Mouse (Mus musculus) MEL (cell line): ENCODE measurements around the gene Pknox1. TPM values are rescaled to one million over a fixed set of nuclear protein-coding genes. Genes with fewer than 3 reads are reported as not detected.
"Not testable (repeated sequence)": the region's sequence is repeated elsewhere in the genome, so short reads cannot be mapped to it uniquely, and the experiment has no call there.

Source experiments
- DNase-seq: peaks from one replicate; pipeline ENCODE4 v3.0.0; 2011; ENCODE audit warnings: low read depth, low spot score
- H3K27ac ChIP-seq: 2 replicates; pipeline ENCODE4 v1.5.1; 2012; ENCODE audit warnings: low read depth, mild to moderate bottlenecking, control low read depth, low read length, moderate library complexity; ENCODE audit not compliant: control insufficient read depth
- H3K27me3 ChIP-seq, 2 experiments: fragments of 150-350 bp in 1 of 2; sonication (generic) in 1 of 2; 2 replicates each; pipeline ENCODE4 v1.6.1; 2012; ENCODE audit warnings: low read length in 2 of 2, mild to moderate bottlenecking in 2 of 2, improper control_type of control experiment in 1 of 2, moderate library complexity in 1 of 2; ENCODE audit not compliant: insufficient read depth in 2 of 2, control insufficient read depth in 1 of 2
- H3K36me3 ChIP-seq, 2 experiments: 2 replicates each; pipeline ENCODE4 v1.6.1; 2012 to 2014; ENCODE audit warnings: low read length in 2 of 2, improper control_type of control experiment in 1 of 2, inconsistent platforms in 1 of 2, mild to moderate bottlenecking in 1 of 2; ENCODE audit not compliant: insufficient read depth in 2 of 2, control insufficient read depth in 1 of 2
- H3K4me1 ChIP-seq, 2 experiments: fragments of 150-350 bp in 1 of 2; sonication (generic) in 1 of 2; 2 replicates each; pipeline ENCODE4 v1.6.1; 2012; ENCODE audit warnings: low read length in 2 of 2, improper control_type of control experiment in 1 of 2, mild to moderate bottlenecking in 1 of 2; ENCODE audit not compliant: insufficient read depth in 2 of 2, control insufficient read depth in 1 of 2
- H3K4me3 ChIP-seq, 2 experiments: fragments of 150-350 bp in 1 of 2; sonication (generic) in 1 of 2; 2 replicates each; pipeline ENCODE4 v1.5.1; 2012; ENCODE audit warnings: low read depth in 2 of 2, low read length in 2 of 2, mild to moderate bottlenecking in 2 of 2, moderate library complexity in 2 of 2, control low read depth in 1 of 2, improper control_type of control experiment in 1 of 2; ENCODE audit not compliant: control insufficient read depth in 1 of 2, insufficient read depth in 1 of 2
- H3K79me2 ChIP-seq: 2 replicates; pipeline ENCODE4 v1.6.1; 2012; ENCODE audit warnings: mild to moderate bottlenecking, low read length, moderate library complexity; ENCODE audit not compliant: control insufficient read depth, poor library complexity, insufficient read depth
- H3K9ac ChIP-seq: 2 replicates; pipeline ENCODE4 v1.6.1; 2012; ENCODE audit warnings: low read depth, mild to moderate bottlenecking, control low read depth, low read length, moderate library complexity; ENCODE audit not compliant: control insufficient read depth, poor library complexity, severe bottlenecking
- H3K9me3 ChIP-seq: fragments of 150-350 bp; sonication (generic); replicated peaks from 2 replicates; pipeline ENCODE4 v1.6.1; 2012; ENCODE audit warnings: mild to moderate bottlenecking, low read length, improper control_type of control experiment, moderate library complexity; ENCODE audit not compliant: insufficient read depth
- CHD2 ChIP-seq: IDR thresholded peaks from 2 replicates; pipeline ENCODE4 v1.6.1; 2011; ENCODE audit warnings: low read length, improper control_type of control experiment
- ELF1 ChIP-seq: IDR thresholded peaks from 2 replicates; pipeline ENCODE4 v1.6.1; 2014; ENCODE audit warnings: low read depth, mild to moderate bottlenecking, inconsistent platforms, low read length, improper control_type of control experiment, moderate library complexity
- EP300 ChIP-seq, 2 experiments: IDR thresholded peaks; 2 replicates each; pipeline ENCODE4 v1.6.1; 2011; ENCODE audit warnings: improper control_type of control experiment in 2 of 2, low read length in 2 of 2, low read depth in 1 of 2, mild to moderate bottlenecking in 1 of 2
- GABPA ChIP-seq: IDR thresholded peaks from 2 replicates; pipeline ENCODE4 v1.6.1; 2012; ENCODE audit warnings: low read depth, mild to moderate bottlenecking, inconsistent platforms, low read length, improper control_type of control experiment, moderate library complexity
- MEF2A ChIP-seq: IDR thresholded peaks from 2 replicates; pipeline ENCODE4 v1.6.1; 2014; ENCODE audit warnings: low read depth, mild to moderate bottlenecking, inconsistent platforms, low read length, improper control_type of control experiment; ENCODE audit not compliant: poor library complexity, insufficient replicate concordance, severe bottlenecking; ENCODE audit errors: extremely low read depth
- MXI1 ChIP-seq: IDR thresholded peaks from 2 replicates; pipeline ENCODE4 v1.6.1; 2011; ENCODE audit warnings: mild to moderate bottlenecking, low read depth, low read length, improper control_type of control experiment
- MYB ChIP-seq: IDR thresholded peaks from 2 replicates; pipeline ENCODE4 v1.6.1; 2011; ENCODE audit warnings: mild to moderate bottlenecking, low read depth, low read length, improper control_type of control experiment
- MYC ChIP-seq: IDR thresholded peaks from 2 replicates; pipeline ENCODE4 v1.6.1; 2011; ENCODE audit warnings: low read depth, mild to moderate bottlenecking, low read length, improper control_type of control experiment, moderate library complexity
- NELFE ChIP-seq: IDR thresholded peaks from 2 replicates; pipeline ENCODE4 v1.6.1; 2011; ENCODE audit warnings: low read depth, low read length, improper control_type of control experiment
- NRF1 ChIP-seq: IDR thresholded peaks from 2 replicates; pipeline ENCODE4 v1.6.1; 2014; ENCODE audit warnings: low read depth, mild to moderate bottlenecking, inconsistent platforms, low read length, improper control_type of control experiment, moderate library complexity; ENCODE audit not compliant: poor library complexity, insufficient read depth, severe bottlenecking
- SIN3A ChIP-seq: IDR thresholded peaks from 2 replicates; pipeline ENCODE4 v1.6.1; 2012; ENCODE audit warnings: low read length, improper control_type of control experiment, inconsistent platforms
- SMC3 ChIP-seq: IDR thresholded peaks from 2 replicates; pipeline ENCODE4 v1.6.1; 2011; ENCODE audit warnings: low read depth, low read length, improper control_type of control experiment
- TAL1 ChIP-seq: IDR thresholded peaks from 2 replicates; pipeline ENCODE4 v1.6.1; 2012; ENCODE audit warnings: mild to moderate bottlenecking, inconsistent platforms, low read length, moderate library complexity, mixed read lengths
- TBP ChIP-seq: IDR thresholded peaks from 2 replicates; pipeline ENCODE4 v1.8.0; 2011; ENCODE audit warnings: low read depth, low read length, improper control_type of control experiment
- USF2 ChIP-seq, 2 experiments: IDR thresholded peaks; 2 replicates each; pipeline ENCODE4 v1.6.1; 2011 to 2012; ENCODE audit warnings: improper control_type of control experiment in 2 of 2, low read length in 2 of 2, borderline replicate concordance in 1 of 2, inconsistent platforms in 1 of 2, low read depth in 1 of 2, mild to moderate bottlenecking in 1 of 2; ENCODE audit not compliant: insufficient read depth in 1 of 2
- ZC3H11A ChIP-seq: IDR thresholded peaks from 2 replicates; pipeline ENCODE4 v1.6.1; 2012; ENCODE audit warnings: low read depth, mild to moderate bottlenecking, inconsistent platforms, low read length, improper control_type of control experiment
- ZKSCAN1 ChIP-seq: IDR thresholded peaks from 2 replicates; pipeline ENCODE4 v1.6.1; 2012; ENCODE audit warnings: low read depth, mild to moderate bottlenecking, inconsistent platforms, low read length, improper control_type of control experiment, moderate library complexity
- polyA plus RNA-seq, 2 experiments: library from polyadenylated mRNA; stranded (reverse) in 1 of 2; unstranded in 1 of 2; fragments of >175 nt in 1 of 2; fragments of >200 nt in 1 of 2; gene quantifications; 2 replicates each; pipeline versions ENCODE4 v1.2.1 to v1.2.4; 2012; ENCODE audit warnings: low replicate concordance in 2 of 2, low read depth in 1 of 2; ENCODE audit not compliant: insufficient read length in 2 of 2, insufficient read depth in 1 of 2, missing spikeins in 1 of 2
- total RNA-seq: library from RNA; depleted of rRNA; stranded (reverse); fragments of 300-350 nt; gene quantifications from 2 replicates; pipeline ENCODE4 v1.2.3, GENCODE M21; 2012

Pknox1 gene
- total and polyA plus RNA-seq, 3 experiments, result 13.2 to 34.1 (median 13.6) TPM

DNA sequence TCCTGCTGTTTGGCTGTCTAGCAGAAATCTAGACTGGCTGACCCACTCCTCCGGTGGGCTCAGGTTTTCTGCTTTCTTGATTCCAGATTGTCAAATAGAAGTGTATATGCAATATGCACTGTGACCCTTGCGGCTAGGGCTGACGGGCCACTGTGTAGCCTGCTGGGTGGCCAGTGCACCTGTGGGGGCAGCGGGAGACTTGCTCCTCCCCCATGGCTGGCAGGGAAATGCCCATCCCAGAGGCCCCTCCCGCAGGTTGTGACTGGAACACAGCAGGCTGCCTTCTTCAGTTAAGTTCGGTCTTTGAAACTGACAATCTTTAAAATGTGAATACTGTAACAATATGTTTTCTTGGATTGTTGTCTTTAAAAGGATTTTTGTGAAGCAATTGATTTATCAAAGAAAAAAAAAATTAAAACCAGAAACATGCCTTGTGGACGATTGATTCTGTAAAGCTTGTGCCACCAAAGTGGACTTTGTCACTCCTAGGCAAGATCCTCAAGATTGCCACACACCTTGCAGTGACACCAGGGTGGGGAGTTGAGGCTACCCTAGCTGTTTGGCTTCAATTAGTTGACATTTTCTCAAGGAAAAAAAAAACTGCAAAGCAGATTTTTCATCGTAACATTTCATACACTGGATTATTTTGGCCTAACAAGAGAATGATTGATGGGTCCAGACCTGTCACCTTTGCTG, 42.9 kb downstream of the Pknox1 start:
- Histone ChIP-seq H3K4me3 (no peak overlapping the region), H3K36me3 (no peaks in the 10 kb centered on the region)

DNA sequence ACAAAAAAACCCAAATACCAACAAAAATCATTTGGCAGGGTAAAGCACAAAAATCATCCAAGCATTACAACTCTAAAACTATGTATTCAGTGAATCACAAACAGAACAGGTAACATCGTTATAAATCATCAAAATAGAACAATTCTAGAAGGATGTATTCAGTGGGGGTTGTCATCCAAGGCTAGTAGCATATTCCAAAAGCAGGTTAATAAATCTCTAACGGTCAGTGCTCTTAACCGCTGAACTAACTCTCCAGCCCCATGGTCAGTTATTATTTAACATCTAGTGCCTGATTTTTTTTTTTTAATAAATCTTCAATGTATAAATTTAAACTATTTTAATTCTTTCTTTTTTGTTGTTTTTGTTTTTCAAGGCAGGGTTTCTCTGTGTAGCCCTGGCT, 44.6 kb downstream of the Pknox1 start:
- not testable (repeated sequence) for H3K27ac ChIP-seq, H3K36me3 ChIP-seq, H3K27me3 ChIP-seq

More for the DNA sequence above, 42.9 kb downstream of the Pknox1 start:
- TF ChIP-seq TBP (no peak), ELF1 (no peak), NELFE (no peak), GABPA (no peak), ZC3H11A (no peak), TAL1 (no peak), EP300 (IDR thresholded peaks at IDR 0.05; ENCODE audit: low read depth in 1 of 2, low read length in 2 of 2) (no peak), USF2 (IDR thresholded peaks at IDR 0.05; ENCODE audit: borderline replicate concordance in 1 of 2, insufficient read depth in 1 of 2, low read depth in 1 of 2, low read length in 2 of 2) (no peak), MYB (no peak), SIN3A (no peak)
- Histone ChIP-seq H3K9ac (no peak overlapping the region), H3K27me3 (no peaks in the 10 kb centered on the region), H3K27ac (no peak overlapping the region), H3K9me3 (no peaks in the 10 kb centered on the region), H3K4me1 (no peaks in the 10 kb centered on the region), H3K79me2 (no peaks in the 10 kb centered on the region)
- no peak for DNase-seq

DNA sequence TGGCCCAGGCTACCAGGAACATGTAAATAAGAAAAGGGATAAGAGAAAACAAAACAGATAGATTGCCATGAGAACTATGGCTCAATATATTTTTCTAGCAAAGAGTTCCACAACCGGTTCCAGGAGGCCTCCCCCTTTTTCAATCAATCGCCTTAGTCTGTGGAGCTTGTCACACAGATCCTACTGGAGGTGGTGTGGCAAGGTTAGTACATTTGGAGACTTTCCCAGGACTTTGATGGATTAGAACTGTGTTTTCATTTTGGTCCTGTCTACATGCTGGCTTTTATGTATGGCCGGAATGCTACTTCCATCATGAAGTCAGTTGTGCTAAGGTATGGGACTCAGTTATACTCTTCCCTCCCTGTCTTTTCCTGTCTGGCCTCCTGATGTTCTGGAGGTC, 45.4 kb downstream of the Pknox1 start:
- H3K36me3 ChIP-seq, result no peaks in the 10 kb centered on the region
- no peak for DNase-seq
- no peak overlapping the region for H3K27ac ChIP-seq
- no peaks in the 10 kb centered on the region for H3K27me3 ChIP-seq
- H3K79me2 ChIP-seq, result no peaks in the 10 kb centered on the region
- H3K4me3 ChIP-seq, result no peak overlapping the region
- no peak overlapping the region for H3K9ac ChIP-seq
- no peaks in the 10 kb centered on the region for H3K9me3 ChIP-seq
- TF ChIP-seq MYC (no peak), NRF1 (no peak), MEF2A (no peak), ZKSCAN1 (no peak), CHD2 (no peak), SMC3 (no peak), MXI1 (no peak), MYB (no peak)
- H3K4me1 ChIP-seq, result no peaks in the 10 kb centered on the region

More for the DNA sequence above, 44.6 kb downstream of the Pknox1 start:
- not testable (repeated sequence) for DNase-seq, H3K4me1 ChIP-seq, H3K9ac ChIP-seq, H3K4me3 ChIP-seq, H3K9me3 ChIP-seq, H3K79me2 ChIP-seq
